Mouse (Mus musculus) left cerebral cortex, adult 2 months (tissue): Measurements from ENCODE around the gene Pigk. TPM values are rescaled to one million over a fixed set of nuclear protein-coding genes. Genes with fewer than 3 reads are reported as not detected.
"Not testable (repeated sequence)": the region's sequence is repeated elsewhere in the genome, so short reads cannot be mapped to it uniquely, and the experiment has no call there.

Source experiments
- DNase-seq, 2 experiments: peaks; one replicate each; pipeline ENCODE4 v3.0.0; 2021 to 2022; ENCODE audit warnings: low spot score in 2 of 2, mixed read lengths in 1 of 2; ENCODE audit errors: extremely low spot score in 1 of 2
- H3K27ac ChIP-seq: fragments of 200-600 bp; 2 replicates; pipeline ENCODE4 v1.8.1; 2022
- H3K4me3 ChIP-seq: fragments of 200-600 bp; 2 replicates; pipeline ENCODE4 v1.8.1; 2022
- CTCF ChIP-seq: fragments of 200-600 bp; IDR thresholded peaks from 2 replicates; pipeline ENCODE4 v1.8.1; 2022; ENCODE audit warnings: antibody characterized with exemption, mild to moderate bottlenecking, moderate library complexity
- intact Hi-C: fragments of 180-260 bp; cut with DNase I; formaldehyde crosslinking; loops from one replicate; pipeline ENCODE4 v1.15.1; 2025
- total RNA-seq, 2 experiments: library from RNA; stranded (reverse); gene quantifications; 2 replicates each; pipeline ENCODE4 v1.2.3; 2021

Gene Pigk
- total RNA-seq, 2 experiments from 2014 or later = 49.8 to 51.9 TPM

DNA sequence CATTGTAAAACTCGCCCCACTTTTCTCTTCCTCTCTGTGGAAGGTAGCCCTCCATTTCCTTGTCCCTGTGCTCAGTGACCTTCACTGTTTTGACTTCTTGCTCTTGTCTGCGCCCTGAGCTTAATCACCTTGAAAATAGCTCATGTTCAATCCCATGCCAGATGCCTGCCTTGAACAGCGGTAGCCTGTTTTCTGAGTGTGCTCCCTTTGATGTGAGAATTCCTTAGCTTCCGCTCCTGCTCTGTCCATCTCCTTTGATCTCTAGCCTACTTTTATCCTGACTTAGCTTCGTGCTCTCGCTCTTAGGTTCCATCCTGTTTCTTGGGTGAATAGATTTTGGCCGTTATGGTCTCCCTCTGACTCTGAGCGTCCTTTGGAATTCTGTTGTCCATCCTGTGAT is 14.6 kb upstream of the Pigk start:
- H3K27ac ChIP-seq = no peak overlapping the region
- H3K4me3 ChIP-seq = no peak overlapping the region
- no peak for TF ChIP-seq CTCF
- DNase-seq = no peak
- intact Hi-C loops = no loop called here

DNA sequence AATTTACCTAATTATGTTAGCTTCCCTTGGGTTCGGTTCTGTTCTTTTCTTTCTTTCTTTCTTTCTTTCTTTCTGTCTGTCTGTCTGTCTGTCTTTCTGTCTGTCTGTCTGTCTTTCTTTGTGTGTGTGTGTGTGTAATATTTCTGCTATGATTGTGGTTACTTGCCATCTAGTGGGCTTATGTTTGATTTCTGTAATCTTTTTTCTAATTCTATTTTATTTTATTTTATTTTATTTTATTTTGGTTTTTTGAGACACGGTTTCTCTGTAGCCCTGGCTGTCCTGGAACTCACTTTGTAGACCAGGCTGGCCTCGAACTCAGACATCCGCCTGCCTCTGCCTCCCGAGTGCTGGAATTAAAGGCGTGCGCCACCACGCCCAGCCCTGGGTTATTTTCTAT is 12.4 kb upstream of the Pigk start:
- intact Hi-C loops, H3K27ac ChIP-seq, H3K4me3 ChIP-seq, DNase-seq: not testable (repeated sequence)

- no peak for DNase-seq
- Histone ChIP-seq H3K27ac (no peak overlapping the region), H3K4me3 (no peak overlapping the region)
- intact Hi-C loops = no loop called here
- TF ChIP-seq CTCF = no peak
Observed at GRCm38 (mm10) chr3:152702274-152702843, 11.5 kb upstream of the Pigk start.

- intact Hi-C loops = no loop called here
- no peak overlapping the region for H3K27ac ChIP-seq
Observed at GRCm38 (mm10) chr3:152705826-152706225, 8.1 kb upstream of the Pigk start.

GRCm38 (mm10) chr3:152706901-152707300 is 7.0 kb upstream of the Pigk start:
- no peak overlapping the region for H3K4me3 ChIP-seq
- TF ChIP-seq CTCF = no peak
- DNase-seq = no peak

More at GRCm38 (mm10) chr3:152705826-152706225, 8.1 kb upstream of the Pigk start:
- no peak for TF ChIP-seq CTCF
- no peak overlapping the region for H3K4me3 ChIP-seq
- DNase-seq = no peak

GRCm38 (mm10) chr3:152707321-152707823 is 6.5 kb upstream of the Pigk start:
- intact Hi-C loops = no loop called here
- H3K27ac ChIP-seq = no peak overlapping the region

More at GRCm38 (mm10) chr3:152706901-152707300, 7.0 kb upstream of the Pigk start:
- intact Hi-C loops = no loop called here
- no peak overlapping the region for H3K27ac ChIP-seq

GRCm38 (mm10) chr3:152709936-152710335 is 4.0 kb upstream of the Pigk start:
- Histone ChIP-seq H3K27ac (no peak overlapping the region), H3K4me3 (no peak overlapping the region)
- peak; percentile 32 for TF ChIP-seq CTCF
- intact Hi-C loops = loop anchor here (5.0 kb wide), 1 partner anchor 43 kb away; the partner anchor contains the start of gene Ak5
- no peak for DNase-seq

More at GRCm38 (mm10) chr3:152707321-152707823, 6.5 kb upstream of the Pigk start:
- TF ChIP-seq CTCF = no peak
- no peak for DNase-seq
- no peak overlapping the region for H3K4me3 ChIP-seq

- intact Hi-C loops = loop anchor here (5.0 kb wide), 1 partner anchor 46 kb away; the partner anchor contains the start of gene Ak5
- no peak overlapping the region for H3K27ac ChIP-seq
- no peak for TF ChIP-seq CTCF
- no peak for DNase-seq
- no peak overlapping the region for H3K4me3 ChIP-seq
Observed at GRCm38 (mm10) chr3:152712957-152713356, 943 bp upstream of the Pigk start.

DNA sequence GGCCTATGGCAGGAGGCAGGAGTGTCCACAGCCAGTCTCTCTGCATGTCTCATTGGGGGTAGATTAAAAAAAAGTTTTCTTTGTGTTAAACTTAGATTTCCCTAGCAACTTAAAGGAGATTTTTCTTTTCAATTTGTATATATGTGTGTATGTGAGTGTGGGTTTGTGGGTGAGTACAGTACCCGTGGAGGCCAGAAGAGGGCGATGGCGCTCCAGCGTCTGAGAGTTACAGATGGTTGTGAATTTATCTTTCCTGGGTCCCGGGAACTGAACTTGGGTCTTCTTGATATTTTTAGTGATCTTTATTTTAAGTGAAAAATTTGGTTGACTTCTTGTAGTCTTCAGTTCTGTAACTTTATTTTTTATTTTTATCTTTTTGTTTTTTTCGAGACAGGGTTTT is 7.4 kb downstream of the Pigk start:
- Histone ChIP-seq H3K27ac (no peak overlapping the region), H3K4me3 (no peak overlapping the region)
- intact Hi-C loops = loop anchor here (5.0 kb wide), 1 partner anchor 129 kb away; no protein-coding TSS in a partner anchor
- TF ChIP-seq CTCF = peak; percentile 27
- DNase-seq = no peak

GRCm38 (mm10) chr3:152722836-152723235 is 8.9 kb downstream of the Pigk start:
- peak; percentile 32 for TF ChIP-seq CTCF
- H3K27ac ChIP-seq = no peak overlapping the region
- DNase-seq = no peak
- H3K4me3 ChIP-seq = no peak overlapping the region
- intact Hi-C loops = loop anchor here (5.0 kb wide), 1 partner anchor 131 kb away; no protein-coding TSS in a partner anchor

- Histone ChIP-seq H3K4me3 (no peak overlapping the region), H3K27ac (peak overlapping the region; percentile 50)
- intact Hi-C loops = loop anchor here (5.0 kb wide), 1 partner anchor 132 kb away; no protein-coding TSS in a partner anchor
- TF ChIP-seq CTCF = no peak
- DNase-seq = peak; percentile 39 to 42
Observed at GRCm38 (mm10) chr3:152724446-152724845, 10.5 kb downstream of the Pigk start.

GRCm38 (mm10) chr3:152728238-152728637 is 14.3 kb downstream of the Pigk start:
- DNase-seq = no peak
- TF ChIP-seq CTCF = no peak
- intact Hi-C loops = no loop called here
- H3K27ac ChIP-seq = no peak overlapping the region
- H3K4me3 ChIP-seq = no peak overlapping the region

DNA sequence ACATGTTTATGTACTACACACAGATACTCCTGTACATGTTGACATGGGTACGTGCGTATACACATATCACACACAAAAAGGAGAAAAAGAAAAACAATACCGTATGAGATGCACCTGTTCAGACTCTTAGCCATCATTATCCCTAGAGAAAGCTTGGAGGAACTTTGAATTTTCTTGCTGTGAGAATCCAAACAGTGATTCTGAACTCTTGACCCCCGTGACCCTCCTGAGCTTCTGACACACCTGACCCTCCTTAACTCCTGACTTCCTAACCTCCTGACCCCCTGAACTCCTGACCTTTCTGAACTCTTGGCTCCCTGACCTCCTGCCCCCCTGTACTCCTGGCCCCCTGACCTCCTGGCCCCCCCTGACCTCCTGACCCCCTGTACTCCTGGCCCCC is 19.1 kb downstream of the Pigk start:
- no peak for TF ChIP-seq CTCF
- H3K4me3 ChIP-seq = no peak overlapping the region
- intact Hi-C loops = no loop called here
- DNase-seq = no peak
- H3K27ac ChIP-seq = no peak overlapping the region
